Mouse (Mus musculus): Measurements from ENCODE around the gene Katnbl1.

Gene Katnbl1

DNA sequence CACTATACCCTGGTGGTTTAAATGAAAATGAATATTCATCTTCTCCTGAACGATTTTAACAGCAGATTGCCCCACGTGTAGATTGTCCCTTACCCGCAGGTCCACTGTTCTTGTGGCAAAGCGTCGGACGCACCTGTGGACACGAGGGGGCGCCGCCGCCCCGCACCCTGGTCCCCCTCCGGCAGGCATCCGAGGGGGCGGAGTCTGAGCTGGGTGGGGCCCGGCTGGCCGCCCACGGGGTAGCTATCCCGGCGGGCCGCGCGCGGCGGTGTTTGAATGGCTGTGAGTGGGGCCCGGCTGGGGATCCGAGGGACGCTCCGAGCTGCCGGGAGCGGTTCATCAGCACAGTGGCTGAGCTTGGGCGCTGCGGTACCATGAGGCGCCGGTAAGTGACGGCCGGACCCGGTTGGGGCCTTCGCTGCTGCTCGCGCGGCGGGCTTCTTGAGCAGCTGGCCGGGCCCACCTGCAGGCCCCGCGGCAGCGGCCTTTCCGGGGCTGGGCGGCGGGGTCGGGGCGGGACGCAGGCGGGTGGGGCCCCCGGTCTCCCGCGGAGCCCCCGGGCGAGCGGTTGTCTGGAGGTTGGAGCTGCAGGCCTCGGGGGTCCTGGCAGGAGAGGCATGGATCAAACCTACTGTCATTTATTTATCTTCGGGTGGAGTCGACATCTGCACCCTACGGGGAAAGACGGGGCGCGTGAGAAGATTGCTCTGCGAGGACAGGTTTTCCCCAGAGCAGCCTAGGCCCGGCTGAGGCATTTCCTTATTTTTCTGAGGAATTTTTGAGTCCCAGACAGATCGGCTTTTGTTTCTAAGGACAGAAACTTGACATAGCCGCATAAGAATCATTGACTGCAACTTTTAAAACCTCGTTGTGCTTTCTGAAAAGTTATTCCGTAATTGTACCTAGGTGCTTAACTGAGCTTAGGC is at the start of gene Katnbl1:
Katnbl1 (plus strand) TSS at position 239 of the 926 bp plus-strand sequence.
- peak; percentile 78 to 84 for DNase-seq (ENCODE audit: low spot score in 2 of 2)

DNA sequence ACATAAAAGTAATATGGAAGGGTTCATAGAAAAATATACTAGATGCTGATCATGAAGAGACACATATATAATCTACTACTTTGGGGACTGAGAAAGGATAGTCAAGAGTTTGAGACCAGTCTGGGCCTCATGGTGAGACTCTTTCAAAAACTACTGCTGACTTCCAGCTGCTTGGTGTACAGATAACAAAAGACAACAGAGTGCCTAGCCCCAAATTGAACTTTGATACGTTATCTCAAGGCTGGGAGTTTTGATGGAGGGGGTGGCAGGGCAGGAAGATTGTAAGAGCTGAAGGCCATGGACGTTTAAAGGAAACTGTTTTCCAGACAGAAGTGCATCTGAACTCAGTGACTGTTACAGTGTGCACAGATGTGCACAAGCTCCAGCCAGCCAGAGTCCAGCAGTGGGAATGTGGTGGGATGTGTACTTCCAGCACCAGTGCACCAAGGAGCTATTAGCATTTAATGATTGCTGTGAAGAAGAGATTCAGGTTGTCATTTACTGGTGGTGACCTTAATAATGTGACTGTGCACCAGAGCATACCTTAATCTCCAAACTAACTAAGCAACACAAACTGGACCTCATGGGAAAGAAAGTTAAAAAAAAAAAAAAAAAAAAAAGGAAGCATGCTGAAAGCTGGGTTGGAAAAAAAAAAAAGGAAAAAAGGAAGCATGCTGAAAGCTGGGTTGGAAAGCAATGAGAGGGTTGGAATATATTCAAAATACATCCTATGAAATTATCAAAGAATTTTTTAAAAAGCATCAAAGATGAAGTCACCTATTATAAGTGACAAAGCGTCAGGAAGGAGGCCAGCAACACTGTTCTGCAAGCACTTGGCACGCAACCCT is 46.7 kb upstream of the Katnbl1 start:
- DNase-seq (ENCODE audit: low spot score in 2 of 2): no peak

DNA sequence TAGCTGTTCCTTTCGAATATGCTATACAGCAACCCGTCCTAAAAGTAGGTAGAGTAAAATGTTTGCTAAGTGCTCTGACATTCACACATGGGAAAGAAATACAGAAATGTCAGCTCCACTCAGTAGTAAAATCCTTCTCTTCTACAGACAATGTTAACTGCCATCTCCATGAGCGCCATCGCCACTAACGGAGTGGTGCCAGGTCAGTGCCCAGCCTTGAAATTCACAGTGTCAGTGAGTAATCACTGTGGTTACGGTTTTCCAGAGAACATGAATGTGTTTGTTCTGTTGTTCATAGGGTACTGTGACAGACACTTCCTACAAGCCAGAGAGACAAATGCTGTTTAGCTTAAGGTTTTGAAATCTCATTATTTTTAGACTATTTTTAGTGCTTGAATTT is 41.8 kb upstream of the Katnbl1 start:
- DNase-seq (ENCODE audit: low spot score in 2 of 2): no peak

DNA sequence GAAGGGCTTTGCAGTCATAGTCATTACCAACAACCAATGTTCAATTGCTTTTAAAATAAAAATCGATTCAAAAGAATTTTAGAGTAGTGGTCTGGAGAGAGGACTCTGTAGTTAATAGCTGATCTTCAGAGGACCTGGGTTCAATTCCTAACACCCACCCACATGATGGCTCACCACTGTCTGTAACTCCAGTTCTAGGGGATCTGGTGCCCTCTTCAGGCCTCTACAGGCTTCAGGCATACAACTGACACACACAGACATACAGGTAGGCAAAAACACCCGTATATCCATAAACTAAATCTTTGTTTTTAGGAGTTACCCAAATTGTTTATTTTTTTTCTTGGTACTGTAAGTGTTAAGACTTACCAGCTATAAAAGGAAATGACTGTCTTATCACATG is 39.3 kb upstream of the Katnbl1 start:
- DNase-seq (ENCODE audit: low spot score in 2 of 2): no peak

DNA sequence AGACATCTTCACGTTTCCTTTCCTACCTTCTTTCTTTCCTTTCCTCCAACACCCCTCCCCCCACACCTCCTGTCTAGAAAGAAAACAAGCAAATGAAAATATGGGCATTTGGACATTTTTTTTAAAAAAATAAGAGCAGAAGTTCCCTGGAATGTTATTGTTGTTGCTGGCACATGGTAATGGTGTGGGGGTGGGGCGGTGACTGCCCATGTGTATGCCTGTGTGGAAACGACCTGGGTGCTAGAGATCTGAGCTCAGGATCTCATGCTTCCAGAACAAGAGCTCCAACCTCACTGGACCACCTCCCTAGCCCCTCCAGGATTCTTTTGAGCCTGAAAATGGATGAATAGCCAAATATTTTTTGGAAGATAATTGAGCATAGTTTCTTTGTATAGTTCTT is 37.9 kb upstream of the Katnbl1 start:
- no peak for DNase-seq (ENCODE audit: low spot score in 2 of 2)

DNA sequence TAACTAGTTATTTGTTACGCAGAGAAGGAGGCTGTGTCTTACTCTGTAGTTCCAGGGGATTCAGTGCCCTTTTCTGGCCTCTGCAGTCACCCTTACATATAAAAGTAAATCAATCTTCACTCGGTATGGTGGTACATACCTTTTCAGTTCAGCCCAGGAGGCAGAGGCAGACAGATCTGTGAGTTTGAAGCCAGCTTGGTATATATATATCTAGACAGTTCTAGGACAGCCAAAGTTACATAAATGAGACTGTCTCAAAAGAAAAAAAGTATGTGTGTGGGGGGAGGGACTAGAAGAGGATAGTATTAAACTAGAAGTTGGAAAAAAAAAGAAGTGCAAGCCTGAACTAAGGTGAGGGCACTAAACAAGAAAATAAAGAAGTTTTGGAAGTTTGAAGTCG is 30.8 kb upstream of the Katnbl1 start:
- DNase-seq (ENCODE audit: low spot score in 2 of 2): no peak

DNA sequence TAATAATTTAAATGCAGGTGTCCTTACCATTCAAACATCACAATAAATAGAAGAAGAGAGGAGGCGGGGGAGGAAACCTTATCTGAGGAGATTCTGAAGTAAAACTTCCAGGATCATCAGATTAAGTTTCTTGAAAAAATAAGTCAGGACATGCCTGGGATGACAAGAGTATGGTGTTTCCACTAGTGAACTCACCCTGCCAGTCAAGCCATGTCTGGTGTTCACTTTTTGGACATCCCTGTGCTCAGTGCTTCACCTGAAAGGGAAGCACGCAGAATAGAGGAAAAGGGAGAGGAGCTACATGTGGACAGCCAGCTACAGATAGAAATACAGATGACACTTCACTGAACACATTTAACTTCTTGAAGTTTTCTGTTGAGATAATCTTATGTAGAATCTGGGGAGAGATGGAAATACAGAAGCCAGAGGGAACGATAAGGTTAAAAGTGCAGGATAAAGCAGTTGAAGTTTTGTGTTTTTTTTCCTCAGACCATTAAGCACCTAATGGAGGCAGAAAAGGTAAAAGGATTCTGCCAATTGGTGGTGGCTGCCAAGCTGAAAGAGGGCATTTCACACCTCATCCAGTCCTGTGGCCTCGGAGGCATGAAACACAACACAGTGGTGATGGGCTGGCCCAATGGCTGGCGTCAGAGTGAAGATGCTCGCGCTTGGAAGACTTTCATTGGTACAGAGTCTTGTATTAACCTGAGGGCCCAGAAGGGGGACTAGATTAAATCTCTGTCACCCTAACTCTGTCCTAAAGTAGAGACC is 25.1 kb upstream of the Katnbl1 start:
- DNase-seq (ENCODE audit: low spot score in 2 of 2): no peak

DNA sequence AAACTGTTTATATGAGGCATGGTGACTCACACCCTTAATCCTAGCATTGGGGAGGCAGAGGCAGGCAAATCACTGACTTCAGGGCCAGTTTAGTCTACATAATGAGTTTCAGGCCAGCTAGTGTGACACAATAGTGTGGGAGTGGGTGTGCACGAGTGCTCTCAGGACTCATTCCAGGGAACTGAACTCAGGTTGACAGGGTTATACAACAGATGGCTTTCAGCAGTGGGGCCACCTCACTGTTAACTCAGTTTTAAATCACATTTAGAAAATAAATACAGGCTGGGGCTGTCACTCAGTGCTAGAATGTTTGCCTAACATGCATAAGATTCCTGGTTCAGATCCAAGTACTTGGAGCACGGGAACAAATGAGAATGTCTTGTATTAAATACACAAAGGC is 19.4 kb upstream of the Katnbl1 start:
- no peak for DNase-seq (ENCODE audit: low spot score in 2 of 2)

DNA sequence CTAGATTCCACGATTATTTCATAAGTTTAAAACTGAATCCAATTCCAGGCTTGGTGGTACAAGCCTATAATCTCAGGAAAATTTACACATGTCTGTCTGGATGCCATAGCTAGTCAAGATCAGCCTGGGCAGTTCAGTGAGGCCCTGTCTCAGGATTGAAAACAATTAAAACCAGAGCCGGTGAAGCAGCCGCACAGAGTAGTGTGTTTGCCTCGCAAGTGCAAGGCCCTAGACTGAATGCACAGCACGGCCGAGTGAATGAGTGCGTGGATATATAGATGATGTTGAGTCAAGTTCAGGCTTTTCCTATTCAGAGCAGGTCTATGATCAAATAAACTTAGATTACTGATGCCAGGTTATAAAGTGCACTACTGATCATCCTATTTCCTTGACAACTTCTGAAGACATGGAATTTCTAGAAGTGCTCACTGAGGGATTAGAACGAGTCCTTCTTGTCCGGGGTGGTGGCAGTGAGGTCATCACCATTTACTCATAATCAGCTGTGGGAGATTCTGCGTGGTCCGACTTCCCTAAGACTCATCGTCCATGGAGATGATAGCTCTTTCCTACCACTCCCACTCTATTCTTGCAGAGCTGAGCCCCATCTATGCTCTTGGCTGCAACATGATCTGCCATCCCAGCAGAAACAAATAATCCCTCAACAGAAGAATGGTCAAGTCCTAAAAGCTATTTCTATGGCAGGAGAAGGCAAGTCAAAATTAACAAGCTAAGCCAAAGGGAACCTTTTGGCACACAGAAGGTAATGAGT is 18.8 kb upstream of the Katnbl1 start:
- DNase-seq (ENCODE audit: low spot score in 2 of 2): no peak

DNA sequence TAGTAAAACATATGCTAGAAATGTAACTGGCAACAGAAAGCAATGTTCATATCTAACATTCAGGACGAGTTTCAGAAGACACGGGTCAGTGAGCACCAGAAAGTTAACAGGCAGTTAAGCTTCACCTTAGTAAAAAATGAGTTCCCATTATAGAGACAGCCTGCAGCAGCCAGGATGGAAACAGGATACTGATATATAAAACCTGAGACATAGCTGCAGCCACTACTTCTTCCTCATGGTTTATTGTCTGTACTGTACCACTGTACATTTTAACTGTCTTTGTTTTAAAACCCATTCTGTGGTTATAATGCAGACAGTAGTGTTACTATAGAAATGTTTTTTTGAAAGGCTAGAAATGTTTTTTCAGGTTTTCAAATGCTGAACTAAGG is 18.2 kb upstream of the Katnbl1 start:
- no peak for DNase-seq (ENCODE audit: low spot score in 2 of 2)

DNA sequence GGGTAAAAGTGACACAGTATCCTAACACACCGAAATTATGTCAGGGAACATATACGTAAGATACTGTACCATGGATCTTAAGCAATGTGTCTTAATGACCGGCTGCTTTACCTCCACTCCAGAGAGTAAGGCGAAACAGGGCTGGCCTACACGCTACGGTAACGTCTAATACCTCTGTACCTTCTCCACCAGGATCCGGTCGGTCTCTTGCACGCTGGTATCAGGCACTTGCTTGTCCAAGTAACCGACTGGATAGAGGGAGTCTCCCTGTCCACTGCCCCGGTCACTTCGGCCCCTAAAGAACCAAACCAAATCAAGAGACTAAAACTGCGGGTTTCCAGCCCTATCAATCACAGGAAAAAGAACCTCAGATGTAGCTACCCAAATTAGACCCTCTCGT is 11.8 kb upstream of the Katnbl1 start:
- peak in 1 of 2 experiments; percentile 11 for DNase-seq (ENCODE audit: low spot score in 2 of 2)

DNA sequence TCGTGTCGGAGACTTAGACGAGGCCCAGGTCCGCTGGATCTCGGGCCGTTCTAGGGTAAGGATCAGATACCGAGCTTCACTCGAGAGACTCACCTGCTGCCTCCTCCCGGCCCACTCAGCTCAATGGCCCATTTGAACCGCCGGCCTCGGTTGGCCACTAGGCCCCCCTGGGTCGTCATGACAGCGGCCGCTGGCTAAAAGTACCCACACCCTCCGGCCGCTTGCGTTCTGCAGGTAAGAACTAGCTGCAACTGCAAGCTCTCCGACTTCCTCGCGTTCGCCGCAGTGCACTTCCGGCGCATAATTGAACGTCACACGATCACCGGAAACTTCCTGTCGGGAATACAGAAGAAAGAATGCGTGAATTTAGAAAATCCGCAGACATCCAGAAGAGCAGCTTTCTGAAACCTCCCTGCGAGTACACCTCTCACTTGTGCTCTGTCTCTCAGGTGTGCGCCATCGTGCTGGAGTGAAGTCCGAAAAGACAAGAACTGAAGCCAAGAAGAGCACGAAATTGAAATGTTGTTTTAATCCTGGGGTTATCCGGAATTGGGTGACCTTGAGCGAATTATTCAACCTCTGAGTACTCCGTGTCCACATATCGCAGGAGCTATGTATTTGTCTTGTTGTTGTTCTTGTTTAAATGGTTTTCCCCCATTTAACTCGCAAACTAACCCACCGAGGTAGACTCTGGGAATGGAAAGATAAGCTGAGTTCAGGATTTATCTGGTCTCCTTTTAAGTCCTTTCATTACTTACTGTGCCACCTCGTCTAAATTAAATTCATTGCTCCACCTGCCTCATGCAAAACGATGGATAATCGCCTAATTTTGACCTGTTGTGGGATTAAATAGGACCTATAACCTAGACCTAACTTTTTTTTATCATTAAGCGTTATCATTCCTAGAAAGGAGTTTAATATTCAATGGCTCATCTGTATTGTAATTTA is 11.0 kb upstream of the Katnbl1 start, which contains the start of gene Emc4:
Emc4 (minus strand) TSS at position 302 of the 948 bp plus-strand sequence.
- peak; percentile 85 to 89 for DNase-seq (ENCODE audit: low spot score in 2 of 2)

DNA sequence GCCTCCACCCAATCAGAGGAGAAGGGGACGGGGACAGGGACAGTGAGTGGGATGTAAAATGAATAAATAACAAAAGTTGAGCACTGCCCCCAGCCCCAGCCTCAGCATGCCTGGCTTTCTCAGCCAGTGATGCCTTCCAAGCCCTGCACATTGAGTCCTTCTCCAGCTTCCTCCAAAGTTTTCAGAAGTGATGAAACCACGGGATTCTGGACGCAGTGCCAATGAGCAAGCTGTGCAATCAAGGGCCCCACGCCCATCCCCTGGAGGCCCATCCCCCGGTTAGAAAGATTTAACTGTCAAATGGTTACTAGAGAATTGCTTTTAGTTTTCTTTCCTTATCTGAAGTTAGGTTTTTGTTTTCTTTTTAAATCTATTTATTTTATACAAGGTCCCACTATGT is 9.1 kb upstream of the Katnbl1 start:
- DNase-seq (ENCODE audit: low spot score in 2 of 2): no peak

DNA sequence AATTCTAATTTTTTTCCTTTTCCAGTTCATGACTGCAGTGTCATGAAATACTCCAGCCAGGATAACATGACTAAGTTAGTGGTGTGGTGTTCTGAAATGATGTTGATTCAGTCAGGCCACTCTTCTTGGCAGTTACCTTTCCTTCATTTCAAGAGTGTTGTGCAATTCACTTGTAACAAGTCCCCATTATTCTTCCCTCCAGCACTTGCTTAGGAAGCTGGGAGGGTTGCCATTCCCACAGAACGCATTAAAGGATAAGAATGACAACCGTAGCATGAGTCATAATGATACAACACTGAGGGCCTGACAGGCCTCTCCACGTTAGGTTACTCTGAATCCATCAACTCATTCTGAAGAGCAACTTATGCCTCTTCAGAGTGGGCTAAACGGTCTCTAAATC is 5.9 kb upstream of the Katnbl1 start:
- no peak for DNase-seq (ENCODE audit: low spot score in 2 of 2)

DNA sequence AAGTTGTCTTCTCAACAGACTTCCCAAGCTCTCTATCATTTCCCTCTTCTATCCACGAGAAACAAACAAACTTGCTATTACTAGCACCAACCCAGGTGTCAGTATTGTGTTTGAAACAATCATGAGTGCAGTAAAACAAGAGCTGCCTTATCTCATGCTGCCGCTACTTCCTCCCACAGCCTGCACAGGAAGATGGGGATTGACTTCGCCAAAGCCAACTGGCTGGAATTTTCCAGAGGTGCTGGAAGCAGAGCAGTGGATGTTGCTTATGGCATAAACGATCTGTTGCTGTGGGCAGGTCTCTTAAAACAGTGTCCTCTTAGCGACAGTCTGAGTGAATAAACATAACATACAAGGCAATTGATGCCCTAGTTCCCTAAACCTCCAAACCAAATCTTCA is 4.4 kb upstream of the Katnbl1 start:
- DNase-seq (ENCODE audit: low spot score in 2 of 2): no peak

DNA sequence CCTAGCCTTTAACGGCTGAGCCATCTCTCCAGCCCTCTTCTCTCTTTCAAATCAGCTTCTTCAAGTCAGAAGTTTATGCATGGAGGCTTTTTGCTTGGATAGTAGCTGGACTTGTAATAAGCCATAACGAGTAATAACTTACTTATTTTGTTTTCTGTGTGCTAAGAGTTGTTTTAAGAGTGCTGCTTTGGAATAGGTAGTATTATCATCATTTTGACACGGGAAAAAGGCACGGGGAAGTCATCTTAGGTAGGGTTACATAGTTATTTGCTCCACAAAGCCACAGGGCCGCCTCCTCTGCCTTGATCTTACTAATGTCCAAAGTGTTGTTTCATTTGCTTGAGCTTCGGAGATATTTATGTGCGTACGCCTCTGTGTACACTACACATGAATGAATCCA is 1.1 kb downstream of the Katnbl1 start:
- no peak for DNase-seq (ENCODE audit: low spot score in 2 of 2)

DNA sequence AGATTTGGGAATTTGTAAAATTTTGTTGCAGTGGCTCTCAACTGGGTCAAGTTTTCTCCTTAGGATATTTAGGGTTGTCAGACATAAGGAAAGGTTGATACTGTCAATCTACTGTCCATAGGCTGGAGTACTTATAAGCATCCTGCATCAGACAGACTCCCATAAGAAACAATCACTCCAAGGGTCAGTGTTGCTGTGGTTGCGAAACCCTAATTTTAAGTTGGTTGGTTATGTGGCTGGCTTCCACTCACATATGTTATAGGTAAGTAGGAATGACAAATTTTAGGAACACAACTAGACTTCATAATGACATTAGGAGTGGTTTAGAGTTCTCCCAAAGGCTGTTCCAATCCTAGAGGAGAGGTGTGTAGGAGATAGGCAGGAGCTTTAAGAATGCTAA is 2.2 kb downstream of the Katnbl1 start:
- no peak for DNase-seq (ENCODE audit: low spot score in 2 of 2)

DNA sequence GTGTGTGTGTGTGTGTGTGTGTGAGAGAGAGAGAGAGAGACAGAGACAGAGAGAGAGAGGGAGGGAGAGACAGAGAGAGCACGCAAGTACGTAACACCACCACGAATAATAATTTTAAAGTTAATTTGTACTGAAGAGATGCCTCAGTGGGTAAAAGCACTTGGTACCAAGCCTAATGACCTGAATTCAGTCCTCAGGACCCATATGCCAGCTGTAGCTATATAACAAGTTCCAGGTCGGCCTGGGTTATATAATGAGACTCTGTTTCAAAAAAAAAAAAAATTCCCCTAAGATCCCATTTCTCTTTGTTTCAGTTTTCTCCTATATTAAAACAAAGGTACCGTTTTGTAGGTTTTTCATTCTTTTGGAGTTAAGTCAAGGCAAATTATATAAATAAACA is 11.8 kb downstream of the Katnbl1 start:
- DNase-seq (ENCODE audit: low spot score in 2 of 2): no peak

DNA sequence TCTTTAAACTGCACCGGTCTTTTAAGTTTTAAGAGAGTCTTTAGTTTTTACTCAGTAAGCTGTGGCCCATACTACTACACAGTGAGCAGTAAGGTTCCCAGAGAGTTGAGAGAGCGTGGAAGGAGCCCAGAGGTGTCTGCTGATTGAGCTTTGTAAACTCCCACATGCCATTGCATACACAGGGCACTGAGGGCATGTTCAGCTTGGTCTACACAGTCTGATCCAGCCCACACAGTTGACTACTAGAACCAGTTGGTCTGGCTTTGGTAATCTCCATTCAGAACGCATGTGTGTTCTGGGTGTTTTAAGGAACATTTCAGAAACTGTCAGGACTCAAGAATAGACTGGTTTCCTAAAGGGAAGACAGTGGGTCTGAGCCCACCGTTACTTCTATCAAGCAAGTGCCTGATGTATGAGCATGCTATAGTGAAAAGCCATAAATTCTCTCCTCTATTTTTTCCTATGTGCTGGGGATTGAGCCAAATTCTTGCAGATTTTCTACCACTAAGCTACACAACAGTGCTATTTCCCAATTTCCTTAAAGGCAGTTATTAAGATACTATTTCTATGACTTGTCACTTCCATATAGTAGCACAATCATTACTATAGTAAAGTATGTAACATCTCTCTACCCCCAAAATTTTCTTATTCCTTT is 12.5 kb downstream of the Katnbl1 start:
- DNase-seq (ENCODE audit: low spot score in 2 of 2): no peak

DNA sequence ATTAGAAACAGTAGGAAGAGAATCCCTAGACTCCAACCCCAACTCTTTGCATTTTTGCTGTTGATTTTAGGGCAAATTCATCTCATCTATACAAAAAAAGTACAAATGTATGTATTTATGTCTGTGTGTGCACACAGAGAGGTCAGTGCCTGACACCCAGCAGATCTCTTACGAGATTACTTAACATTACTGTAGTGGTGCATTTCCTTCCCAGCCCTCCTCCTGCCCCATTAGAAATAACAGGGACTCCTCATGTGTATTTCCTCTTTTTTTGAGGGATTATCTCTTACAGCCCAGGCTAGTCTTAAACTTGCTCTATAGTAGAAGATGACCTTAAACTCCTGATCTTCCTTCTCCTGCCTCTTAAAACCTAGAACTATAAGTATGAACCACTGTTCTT is 13.7 kb downstream of the Katnbl1 start:
- DNase-seq (ENCODE audit: low spot score in 2 of 2): no peak
